Mouse (Mus musculus) urinary bladder, postnatal 10 days (tissue): ENCODE data around the gene Tas2r109.
"Not testable (repeated sequence)": the region's sequence is repeated elsewhere in the genome, so short reads cannot be mapped to it uniquely, and the experiment has no call there.

ENCODE experiments used
- DNase-seq: peaks from one replicate; pipeline ENCODE4 v3.0.0; 2022; ENCODE audit warnings: low spot score

Tas2r109 gene

GRCm38 (mm10) chr6:132980865-132981264 is at the start of gene Tas2r109:
TSS of gene Tas2r109 (minus strand) at chr6:132980965.
- no peak for DNase-seq

- no peak for DNase-seq
Measured at GRCm38 (mm10) chr6:132957819-132958218, 22.9 kb downstream of the Tas2r109 start, which contains the start of gene Tas2r131. TSS of gene Tas2r131 (minus strand) at chr6:132957919.

GRCm38 (mm10) chr6:132950802-132951201 is 30.0 kb downstream of the Tas2r109 start, which contains the start of gene Tas2r129:
TSS of gene Tas2r129 (plus strand) at chr6:132951102.
- DNase-seq: no peak

GRCm38 (mm10) chr6:132941376-132941775 is 39.4 kb downstream of the Tas2r109 start:
- DNase-seq: not testable (repeated sequence)
